Mouse (Mus musculus) testis, adult 2 months (tissue): ENCODE results near the gene Olfr1098. TPM values are rescaled to one million over a fixed set of nuclear protein-coding genes. Genes with fewer than 3 reads are reported as not detected.

Experiments used
- H3K27ac ChIP-seq: fragments of 200-500 bp; 2 replicates; pipeline ENCODE4 v1.5.1; 2012; ENCODE audit warnings: low read depth, low read length; ENCODE audit not compliant: control insufficient read depth, insufficient read depth
- H3K27me3 ChIP-seq: fragments of 200-500 bp; 2 replicates; pipeline ENCODE4 v1.6.1; 2012; ENCODE audit warnings: mild to moderate bottlenecking, low read length, moderate library complexity; ENCODE audit not compliant: control insufficient read depth, insufficient read depth
- H3K36me3 ChIP-seq: fragments of 200-500 bp; 2 replicates; pipeline ENCODE4 v1.6.1; 2012; ENCODE audit warnings: mild to moderate bottlenecking, low read length; ENCODE audit not compliant: control insufficient read depth, insufficient read depth
- H3K4me1 ChIP-seq: fragments of 200-500 bp; 2 replicates; pipeline ENCODE4 v1.6.1; 2012; ENCODE audit warnings: low read length; ENCODE audit not compliant: control insufficient read depth, insufficient read depth
- H3K4me3 ChIP-seq: fragments of 200-500 bp; 2 replicates; pipeline ENCODE4 v1.5.1; 2012; ENCODE audit warnings: low read depth, mild to moderate bottlenecking, low read length, moderate library complexity, mixed read lengths; ENCODE audit not compliant: control insufficient read depth
- CTCF ChIP-seq: fragments of 200-500 bp; IDR thresholded peaks from 2 replicates; pipeline ENCODE4 v1.5.1; 2012; ENCODE audit warnings: low read depth, mild to moderate bottlenecking, inconsistent platforms, low read length, moderate library complexity; ENCODE audit not compliant: control insufficient read depth, insufficient read depth, insufficient replicate concordance
- POLR2A ChIP-seq: fragments of 200-500 bp; IDR thresholded peaks from 2 replicates; pipeline ENCODE4 v1.6.1; 2012; ENCODE audit warnings: low read depth, mild to moderate bottlenecking, inconsistent platforms, low read length, moderate library complexity; ENCODE audit not compliant: control insufficient read depth
- polyA plus RNA-seq: library from polyadenylated mRNA; depleted of rRNA; stranded (reverse); fragments of >200 nt; gene quantifications from 2 replicates; pipeline ENCODE4 v1.2.3, GENCODE M21; 2012; rRNA removed

Olfr1098 gene
- not detected in 2 replicates for polyA plus RNA-seq

- no peak for TF ChIP-seq POLR2A
- no peak for TF ChIP-seq CTCF
- Histone ChIP-seq H3K27ac (no peak within 1 kb of the TSS), H3K4me1 (no peaks in the 10 kb centered on the region), H3K27me3 (no peaks in the 10 kb centered on the region), H3K4me3 (no peak within 1 kb of the TSS), H3K36me3 (no peaks in the 10 kb centered on the region)
Observed at GRCm38 (mm10) chr2:86924445-86924844, at the start of gene Olfr1098. Gene Olfr1098, minus strand, starts transcription at chr2:86924545.

- Histone ChIP-seq H3K36me3 (no peaks in the 10 kb centered on the region), H3K4me3 (no peak within 1 kb of the TSS), H3K27ac (no peak within 1 kb of the TSS), H3K4me1 (no peaks in the 10 kb centered on the region), H3K27me3 (no peaks in the 10 kb centered on the region)
- TF ChIP-seq POLR2A (no peak), CTCF (no peak)
Observed at GRCm38 (mm10) chr2:86960593-86960992, 36.2 kb upstream of the Olfr1098 start, which contains the start of gene Olfr1099. Gene Olfr1099, minus strand, starts transcription at chr2:86960693.

- Histone ChIP-seq H3K27me3 (no peaks in the 10 kb centered on the region), H3K4me3 (no peak overlapping the region), H3K36me3 (no peaks in the 10 kb centered on the region), H3K4me1 (no peaks in the 10 kb centered on the region), H3K27ac (no peak overlapping the region)
- TF ChIP-seq POLR2A, result no peak
- no peak for TF ChIP-seq CTCF
Observed at GRCm38 (mm10) chr2:86926557-86926956, 2.2 kb upstream of the Olfr1098 start.

- Histone ChIP-seq H3K4me1 (no peaks in the 10 kb centered on the region), H3K36me3 (no peaks in the 10 kb centered on the region), H3K4me3 (no peak overlapping the region), H3K27me3 (no peaks in the 10 kb centered on the region), H3K27ac (no peak overlapping the region)
- TF ChIP-seq CTCF, result no peak
- no peak for TF ChIP-seq POLR2A
Observed at GRCm38 (mm10) chr2:86905647-86906046, 18.7 kb downstream of the Olfr1098 start.

GRCm38 (mm10) chr2:86892116-86892515, 32.2 kb downstream of the Olfr1098 start, which contains the start of gene Olfr1097:
Gene Olfr1097, minus strand, starts transcription at chr2:86892216.
- TF ChIP-seq CTCF (no peak), POLR2A (no peak)
- Histone ChIP-seq H3K36me3 (no peaks in the 10 kb centered on the region), H3K4me3 (no peak within 1 kb of the TSS), H3K27me3 (no peaks in the 10 kb centered on the region), H3K4me1 (no peaks in the 10 kb centered on the region), H3K27ac (no peak within 1 kb of the TSS)

- H3K27ac ChIP-seq, result no peak within 1 kb of the TSS
- H3K36me3 ChIP-seq, result no peaks in the 10 kb centered on the region
- no peaks in the 10 kb centered on the region for H3K27me3 ChIP-seq
- TF ChIP-seq POLR2A, result no peak
- no peak for TF ChIP-seq CTCF
- H3K4me1 ChIP-seq, result no peaks in the 10 kb centered on the region
- H3K4me3 ChIP-seq, result no peak within 1 kb of the TSS
Observed at GRCm38 (mm10) chr2:86874702-86875101, 49.6 kb downstream of the Olfr1098 start, which contains the start of gene Gm13723. Gene Gm13723, minus strand, starts transcription at chr2:86874802.

Other genes with a start within 250 kb of the Olfr1098 start
- not detected in 2 replicates for gene Olfr1086, start 244.5 kb downstream of the Olfr1098 start, polyA plus RNA-seq
- not detected in 2 replicates for gene Olfr1087, start 226.2 kb downstream of the Olfr1098 start, polyA plus RNA-seq
- gene Olfr1089, start 190.8 kb downstream of the Olfr1098 start, polyA plus RNA-seq, result not detected in 2 replicates
- 0.12 TPM in 1 of 2 replicates, not detected in the other for gene Olfr1090, start 165.6 kb downstream of the Olfr1098 start, polyA plus RNA-seq
- gene Olfr1093, start 142.1 kb downstream of the Olfr1098 start, polyA plus RNA-seq, result not detected in 2 replicates
- not detected in 2 replicates for gene Olfr141, start 114.5 kb downstream of the Olfr1098 start, polyA plus RNA-seq
- gene Olfr1094, start 99.9 kb downstream of the Olfr1098 start, polyA plus RNA-seq, result not detected in 2 replicates
- not detected in 2 replicates for gene Olfr1095, start 72.8 kb downstream of the Olfr1098 start, polyA plus RNA-seq
- gene Gm13723, start 49.7 kb downstream of the Olfr1098 start, polyA plus RNA-seq, result not detected in 2 replicates
- gene Olfr1097, start 32.3 kb downstream of the Olfr1098 start, polyA plus RNA-seq, result not detected in 2 replicates
- gene Olfr1099, start 36.1 kb upstream of the Olfr1098 start, polyA plus RNA-seq, result not detected in 2 replicates
- gene Olfr1100, start 55.4 kb upstream of the Olfr1098 start, polyA plus RNA-seq, result not detected in 2 replicates
- not detected in 2 replicates for gene Olfr1101, start 66.7 kb upstream of the Olfr1098 start, polyA plus RNA-seq
- gene Olfr1102, start 73.9 kb upstream of the Olfr1098 start, polyA plus RNA-seq, result not detected in 2 replicates
- not detected in 2 replicates for gene Olfr1104, start 102.5 kb upstream of the Olfr1098 start, polyA plus RNA-seq
- not detected in 2 replicates for gene Olfr1105, start 112.0 kb upstream of the Olfr1098 start, polyA plus RNA-seq
- gene Olfr1106, start 127.7 kb upstream of the Olfr1098 start, polyA plus RNA-seq, result not detected in 2 replicates
- not detected in 2 replicates for gene Olfr1107, start 151.3 kb upstream of the Olfr1098 start, polyA plus RNA-seq
- not detected in 2 replicates for gene Olfr1109, start 171.5 kb upstream of the Olfr1098 start, polyA plus RNA-seq
- not detected in 2 replicates for gene Olfr259, start 190.0 kb upstream of the Olfr1098 start, polyA plus RNA-seq
- gene Olfr1110, start 215.8 kb upstream of the Olfr1098 start, polyA plus RNA-seq, result not detected in 2 replicates
- gene Olfr1111, start 228.1 kb upstream of the Olfr1098 start, polyA plus RNA-seq, result not detected in 2 replicates